Mouse (Mus musculus): ENCODE data around the gene Bach2. TPM values are rescaled to one million over a fixed set of nuclear protein-coding genes. Genes with fewer than 3 reads are reported as not detected.

Bach2 gene
- total RNA-seq, 2 experiments from 2014 or later = 15.1 to 16.1 TPM

DNA sequence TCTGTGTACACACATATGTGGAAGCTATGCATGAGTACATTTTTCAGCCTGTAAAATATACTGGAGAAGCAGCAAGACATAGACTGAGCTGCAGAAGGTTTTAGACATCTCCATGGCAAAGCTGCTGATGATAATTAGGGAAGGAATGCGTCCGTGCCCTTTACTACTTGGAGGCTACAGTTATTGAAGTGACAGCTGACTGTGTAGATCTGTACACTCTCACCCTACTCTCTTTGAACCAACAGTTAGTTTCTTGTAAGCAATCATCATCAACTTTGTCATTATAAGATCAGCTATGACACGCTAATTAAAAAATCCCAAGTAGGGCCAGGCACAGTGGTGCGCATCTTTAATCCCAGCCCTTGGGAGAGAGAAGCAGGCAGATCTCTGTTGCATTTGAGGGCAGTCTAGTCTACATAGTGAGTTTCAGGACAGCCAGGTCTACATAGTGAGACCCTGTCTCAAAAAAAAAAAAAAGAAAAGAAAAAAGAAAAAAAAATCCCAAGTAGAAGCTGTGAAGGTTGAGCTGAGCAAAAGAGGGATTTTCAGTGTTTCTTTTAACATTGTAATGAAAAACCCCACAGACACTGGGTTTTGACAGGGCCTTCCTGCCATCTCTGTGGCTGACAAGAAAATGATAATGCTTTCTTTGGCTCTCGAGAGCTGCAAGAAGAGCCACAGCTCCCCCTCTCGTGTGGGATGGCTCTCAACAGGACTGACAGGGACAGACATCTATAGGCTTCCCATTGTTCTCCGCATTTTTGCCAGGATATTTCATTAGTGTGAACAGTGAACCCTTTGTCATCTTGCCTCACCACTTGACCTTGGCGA lies 322.3 kb downstream of the Bach2 start:
- DNase-seq (ENCODE audit: low spot score in 2 of 2) = no peak

DNA sequence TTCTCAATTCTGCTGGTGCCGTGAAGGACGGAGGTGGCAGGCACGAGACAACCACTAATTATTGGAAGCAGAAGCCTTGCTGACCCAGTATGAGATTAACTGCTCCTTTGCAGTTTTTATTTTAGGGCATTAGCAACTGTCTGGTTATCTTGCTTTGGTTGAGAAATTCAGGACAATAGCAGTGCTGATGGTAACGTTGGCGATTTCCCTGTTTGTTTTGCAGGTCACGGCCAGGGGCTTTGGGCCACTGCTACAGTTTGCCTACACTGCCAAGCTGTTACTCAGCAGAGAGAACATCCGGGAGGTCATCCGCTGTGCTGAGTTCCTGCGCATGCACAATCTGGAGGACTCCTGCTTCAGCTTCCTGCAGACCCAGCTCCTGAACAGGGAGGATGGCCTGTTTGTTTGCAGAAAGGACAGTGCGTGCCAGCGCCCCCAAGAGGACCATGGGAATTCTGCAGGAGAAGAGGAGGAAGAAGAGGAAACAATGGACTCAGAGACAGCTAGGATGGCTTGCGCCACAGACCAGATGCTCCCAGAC lies 323.0 kb downstream of the Bach2 start:
- no peak for DNase-seq (ENCODE audit: low spot score in 2 of 2)

DNA sequence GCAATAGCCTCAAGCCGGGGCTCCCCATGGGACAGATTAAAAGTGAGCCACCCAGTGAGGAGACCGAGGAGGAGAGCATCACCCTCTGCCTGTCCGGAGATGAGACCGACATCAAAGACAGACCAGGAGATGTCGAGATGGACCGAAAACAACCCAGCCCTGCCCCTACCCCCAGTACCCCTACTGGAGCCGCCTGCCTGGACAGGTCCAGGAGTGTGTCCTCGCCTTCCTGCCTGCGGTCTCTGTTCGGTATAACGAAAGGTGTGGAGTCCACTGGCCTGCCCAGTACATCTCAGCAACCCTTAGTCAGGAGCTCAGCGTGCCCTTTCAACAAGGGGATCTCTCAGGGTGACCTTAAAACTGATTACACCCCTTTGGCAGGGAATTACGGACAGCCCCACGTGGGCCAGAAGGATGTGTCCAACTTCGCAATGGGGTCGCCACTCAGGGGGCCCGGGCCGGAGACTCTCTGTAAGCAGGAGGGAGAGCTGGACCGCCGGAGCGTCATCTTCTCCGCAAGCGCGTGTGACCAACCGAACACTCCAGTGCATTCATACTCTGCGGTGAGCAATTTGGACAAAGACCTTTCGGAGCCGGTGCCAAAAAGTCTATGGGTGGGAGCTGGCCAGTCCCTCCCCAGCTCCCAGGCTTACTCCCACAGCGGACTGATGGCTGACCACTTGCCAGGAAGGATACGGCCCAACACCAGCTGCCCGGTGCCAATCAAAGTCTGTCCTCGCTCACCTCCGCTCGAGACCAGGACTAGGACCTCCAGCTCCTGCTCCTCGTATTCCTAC lies 323.9 kb downstream of the Bach2 start:
- no peak for DNase-seq (ENCODE audit: low spot score in 2 of 2)

DNA sequence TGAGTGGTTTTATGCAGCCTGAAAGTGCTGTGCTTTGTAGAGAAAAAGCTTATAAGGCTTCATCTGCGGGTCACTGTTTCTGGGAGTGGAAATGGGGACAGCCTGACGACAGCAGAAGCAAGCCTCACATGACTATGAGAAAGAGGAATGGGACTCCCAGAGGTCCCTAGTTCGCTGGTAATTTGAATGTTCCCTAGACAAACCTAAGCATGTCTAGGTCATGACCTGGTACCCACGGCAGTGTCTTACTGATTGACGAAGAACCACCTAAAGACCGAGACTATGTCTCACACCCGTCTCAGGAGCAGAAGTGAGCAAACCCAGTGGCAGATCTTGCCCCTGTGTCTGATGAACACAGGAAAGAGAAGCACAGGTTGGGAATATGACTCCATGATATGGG lies 325.8 kb downstream of the Bach2 start:
- no peak for DNase-seq (ENCODE audit: low spot score in 2 of 2)

DNA sequence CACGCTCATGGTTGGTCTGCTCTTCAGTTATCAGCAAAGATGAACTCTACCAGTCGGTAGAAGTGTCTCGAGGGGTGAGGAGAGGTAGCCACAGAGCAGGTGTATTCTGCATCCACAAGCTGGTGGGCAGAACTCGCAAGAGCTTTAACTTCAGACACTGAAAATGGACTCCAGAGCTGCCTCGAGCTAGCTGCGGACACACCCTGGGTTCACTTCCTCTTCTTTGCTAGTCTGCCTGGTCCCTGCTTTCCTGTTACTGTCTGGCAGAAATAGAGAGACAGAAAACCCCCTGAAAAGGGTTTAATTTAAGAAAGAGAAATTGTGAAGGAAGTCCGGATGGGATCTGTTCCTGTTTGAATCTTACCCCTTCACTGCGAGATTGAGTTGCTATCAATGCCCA lies 326.3 kb downstream of the Bach2 start:
- no peak for DNase-seq (ENCODE audit: low spot score in 2 of 2)

DNA sequence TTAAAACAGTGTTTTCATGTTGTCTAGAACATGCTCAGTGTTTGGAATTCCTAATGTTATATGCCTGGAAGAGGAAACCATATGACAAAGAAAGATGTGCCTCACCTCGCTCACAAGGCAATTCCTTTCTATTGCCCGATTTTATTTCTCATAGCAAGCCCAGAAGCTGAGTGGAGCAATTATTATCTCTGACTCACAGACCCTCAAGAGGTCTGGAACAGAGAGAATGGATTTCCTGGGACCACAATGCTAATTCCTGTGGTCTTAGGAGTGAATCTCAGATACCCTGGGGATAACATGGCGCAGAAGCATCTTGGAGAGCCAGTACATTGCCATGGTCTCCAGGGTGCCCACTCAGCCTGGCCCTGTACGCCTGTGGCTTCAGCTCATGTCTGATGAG lies 330.4 kb downstream of the Bach2 start:
- no peak for DNase-seq (ENCODE audit: low spot score in 2 of 2)

DNA sequence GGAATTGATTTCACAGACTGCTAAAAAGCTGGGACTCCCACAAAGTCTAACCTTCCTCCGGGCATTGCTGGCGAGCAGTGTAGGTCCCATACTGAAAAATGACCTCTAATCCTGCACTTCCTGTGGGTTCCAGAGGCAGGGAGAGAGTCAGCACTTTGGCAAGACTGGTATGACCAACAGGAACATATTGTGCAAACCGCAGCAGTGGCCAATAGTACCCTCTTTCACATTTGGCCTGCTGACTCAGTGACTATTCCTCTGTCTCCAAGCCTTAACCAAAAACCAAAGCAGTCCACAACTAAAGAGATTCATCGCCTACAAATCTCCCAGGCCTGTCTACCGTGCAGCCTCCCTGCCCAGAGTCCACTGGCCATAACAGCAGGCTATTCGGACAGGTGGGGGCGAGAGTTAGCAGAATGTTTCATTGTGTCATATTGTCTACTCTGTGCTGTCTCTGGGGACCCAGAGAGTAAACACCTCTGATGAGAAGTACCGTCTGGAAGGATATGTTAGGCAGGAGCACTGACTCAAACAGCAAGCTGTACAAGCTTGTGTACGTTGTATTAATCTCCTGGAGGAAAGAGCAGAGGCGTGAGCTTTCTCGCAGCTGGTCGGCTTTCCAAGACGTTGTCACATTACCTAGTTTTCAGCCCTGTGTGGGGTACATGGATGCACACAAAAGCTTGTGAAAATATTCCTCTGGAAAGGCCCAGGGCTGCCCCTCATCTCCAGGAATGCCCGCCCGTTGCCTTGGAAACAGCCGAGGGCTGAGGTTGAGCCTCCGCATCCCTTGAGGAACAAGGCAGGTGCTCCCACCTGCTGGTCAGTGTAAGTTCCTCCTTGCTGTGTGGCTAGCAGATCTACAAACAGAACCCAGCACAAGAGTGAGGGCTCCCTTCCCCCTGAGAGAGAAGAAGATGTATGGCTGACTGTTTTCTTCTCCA lies 331.7 kb downstream of the Bach2 start:
- no peak for DNase-seq (ENCODE audit: low spot score in 2 of 2)

DNA sequence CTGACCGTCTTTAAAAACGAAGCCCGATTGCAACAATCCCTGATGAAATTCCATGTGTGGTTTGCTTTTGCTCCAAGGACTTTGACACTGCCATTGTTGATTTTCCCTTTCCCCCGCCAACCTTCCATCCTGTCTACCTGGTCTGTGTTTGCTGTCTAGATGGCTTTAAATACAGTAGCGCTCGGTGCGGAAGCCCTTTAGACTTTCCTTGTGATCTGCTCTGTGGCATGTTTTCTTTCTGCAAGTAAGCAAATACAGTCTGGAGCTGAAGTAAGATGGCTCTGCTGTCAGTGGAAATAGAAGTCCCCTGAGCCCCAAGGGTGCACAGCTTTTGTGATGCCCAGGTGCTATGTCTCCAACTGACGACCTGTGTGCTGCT lies 332.3 kb downstream of the Bach2 start:
- no peak for DNase-seq (ENCODE audit: low spot score in 2 of 2)

DNA sequence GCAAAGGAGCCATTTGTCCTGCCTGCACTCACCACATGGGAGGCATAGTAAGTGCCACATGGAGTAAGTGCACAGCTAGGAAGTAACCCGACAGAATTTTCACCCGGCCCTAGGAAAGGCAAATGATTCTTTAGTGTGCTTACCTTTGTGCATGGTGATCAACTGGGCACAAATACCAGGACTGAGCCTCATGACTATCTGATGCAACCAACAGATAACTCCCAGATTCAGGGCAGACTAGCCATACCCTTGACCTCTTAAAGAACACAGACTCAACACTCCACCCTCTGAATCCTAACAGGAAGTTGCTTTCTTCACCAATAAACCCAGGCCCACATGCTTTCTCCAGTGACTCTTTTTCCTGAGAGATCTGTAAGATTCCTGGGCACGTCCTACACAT lies 332.8 kb downstream of the Bach2 start:
- DNase-seq (ENCODE audit: low spot score in 2 of 2) = no peak

DNA sequence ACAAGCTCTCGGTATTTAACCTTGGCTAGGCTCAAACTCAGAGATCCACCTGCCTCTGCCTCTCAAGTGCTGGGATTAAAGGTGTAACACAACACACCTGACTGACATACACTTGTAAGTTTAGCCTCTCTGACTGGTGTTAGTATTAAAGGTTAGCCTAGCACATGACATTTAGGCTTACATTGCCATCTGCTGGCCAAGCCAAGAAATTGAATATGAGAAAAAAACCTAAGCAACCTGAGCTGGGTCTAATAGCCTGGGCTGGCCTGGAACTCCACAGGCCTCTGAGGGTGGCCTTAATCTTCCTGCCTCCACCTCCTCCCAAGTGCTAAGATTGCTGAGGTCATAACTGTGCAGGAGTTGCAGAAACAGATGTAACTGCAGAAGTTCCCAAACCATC lies 333.5 kb downstream of the Bach2 start:
- DNase-seq (ENCODE audit: low spot score in 2 of 2) = no peak

DNA sequence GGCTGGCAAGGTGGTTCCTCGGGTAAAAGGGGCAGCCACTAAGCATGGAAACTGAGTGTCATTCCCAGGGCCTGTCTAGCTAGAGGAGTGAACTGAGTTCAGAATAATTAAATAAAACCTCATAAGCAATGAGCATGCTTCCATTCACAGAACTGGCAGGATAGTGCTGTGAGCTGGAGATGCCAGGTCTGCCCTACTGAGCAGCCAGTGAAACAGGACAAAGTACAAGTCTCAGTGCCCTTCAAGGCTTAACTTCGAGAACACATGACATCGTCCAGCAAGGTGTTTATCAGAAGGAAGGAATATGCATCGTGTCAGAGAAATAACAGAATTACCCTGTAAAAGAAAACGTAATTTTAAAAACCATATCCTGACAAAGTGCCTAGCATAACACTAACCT lies 335.0 kb downstream of the Bach2 start:
- DNase-seq (ENCODE audit: low spot score in 2 of 2) = no peak

DNA sequence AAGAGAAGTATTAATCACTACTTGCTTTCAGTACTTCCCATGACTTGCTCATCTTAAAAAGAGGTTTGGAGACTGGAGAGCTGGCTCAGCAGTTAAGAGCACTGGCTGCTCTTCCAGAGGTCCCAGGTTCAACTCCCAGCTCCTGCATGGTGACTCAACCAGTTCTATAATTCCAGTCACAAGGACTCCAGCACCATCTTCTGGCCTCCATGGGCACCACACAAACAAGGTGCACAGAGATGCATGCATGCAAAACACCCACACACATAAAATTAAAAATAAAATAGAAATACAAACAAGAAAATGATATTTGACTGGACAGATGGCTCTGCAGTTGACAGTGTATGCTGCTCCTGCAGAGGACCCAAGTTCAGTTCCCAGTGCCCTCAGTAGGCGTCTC lies 336.0 kb downstream of the Bach2 start:
- DNase-seq (ENCODE audit: low spot score in 2 of 2) = no peak

DNA sequence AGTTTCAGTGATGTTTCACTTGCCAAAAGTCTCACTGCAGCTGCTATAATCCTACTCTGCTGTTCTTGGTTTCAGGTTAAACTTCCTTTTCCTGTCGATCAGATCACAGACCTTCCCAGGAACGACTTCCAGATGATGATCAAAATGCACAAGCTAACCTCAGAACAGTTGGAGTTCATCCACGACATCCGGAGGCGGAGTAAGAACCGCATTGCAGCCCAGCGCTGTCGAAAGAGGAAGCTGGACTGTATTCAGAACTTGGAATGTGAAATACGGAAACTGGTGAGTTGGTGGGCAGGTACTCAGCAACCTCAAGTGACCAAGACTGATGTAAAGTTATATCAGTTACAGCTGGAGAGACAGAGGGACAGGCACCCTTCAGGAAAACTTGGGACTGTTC lies 336.6 kb downstream of the Bach2 start:
- DNase-seq (ENCODE audit: low spot score in 2 of 2) = no peak

DNA sequence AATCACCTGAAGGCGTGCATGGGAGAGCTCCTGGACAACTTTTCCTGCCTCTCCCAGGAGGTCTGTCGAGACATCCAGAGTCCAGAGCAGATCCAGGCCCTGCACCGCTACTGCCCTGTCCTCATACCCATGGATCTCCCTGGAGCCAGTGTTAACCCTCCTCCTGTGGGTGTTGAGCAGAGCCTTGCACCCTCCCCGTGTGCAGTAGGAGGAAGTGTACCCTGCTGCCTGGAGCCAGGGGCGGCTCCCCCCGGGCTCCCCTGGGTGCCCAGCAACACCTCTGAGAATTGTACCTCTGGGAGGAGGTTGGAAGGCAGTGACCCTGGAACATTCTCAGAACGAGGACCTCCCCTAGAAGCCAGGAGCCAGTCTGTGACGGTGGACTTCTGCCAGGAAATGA lies 341.2 kb downstream of the Bach2 start:
- DNase-seq (ENCODE audit: low spot score in 2 of 2) = no peak

DNA sequence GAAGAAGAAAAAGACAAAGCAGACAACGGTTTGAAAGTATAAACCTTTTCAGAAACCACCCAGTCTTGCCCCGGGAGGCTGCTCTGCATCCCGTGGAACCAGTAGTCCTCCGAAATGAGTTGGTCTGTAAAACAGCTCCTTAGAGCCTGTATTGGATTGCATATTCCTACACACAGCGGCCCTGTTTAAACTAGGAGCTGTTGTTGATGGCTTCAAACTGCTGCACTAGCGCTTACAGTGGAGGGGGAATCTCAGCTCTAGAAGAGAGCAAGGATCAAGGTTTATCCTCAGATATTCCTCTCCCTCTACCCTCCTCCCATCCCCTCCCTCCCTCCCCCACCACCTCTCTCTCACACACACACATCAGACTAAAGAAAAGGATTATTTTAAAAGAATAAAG lies 345.6 kb downstream of the Bach2 start:
- DNase-seq (ENCODE audit: low spot score in 2 of 2) = no peak

DNA sequence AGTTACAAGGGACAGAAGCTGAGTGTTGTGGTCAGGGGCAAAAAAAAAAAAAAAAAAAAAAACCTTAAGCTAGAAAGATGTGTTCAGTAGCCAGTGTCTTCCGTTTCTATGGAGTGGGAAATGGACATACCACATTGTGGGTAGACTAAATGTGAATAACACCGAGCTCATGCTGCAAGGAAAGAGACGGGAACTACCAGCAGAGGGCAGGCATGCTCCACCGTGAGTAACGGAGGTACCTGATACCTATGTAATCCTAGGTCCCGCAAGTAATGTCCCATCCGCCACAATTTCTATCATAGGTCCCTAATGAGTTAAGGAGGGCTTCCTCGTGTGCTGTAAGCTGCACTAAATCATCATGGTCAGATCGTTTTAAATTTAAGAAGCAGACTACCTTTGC lies 348.0 kb downstream of the Bach2 start:
- DNase-seq (ENCODE audit: low spot score in 2 of 2) = peak in 1 of 2 experiments; percentile 33

DNA sequence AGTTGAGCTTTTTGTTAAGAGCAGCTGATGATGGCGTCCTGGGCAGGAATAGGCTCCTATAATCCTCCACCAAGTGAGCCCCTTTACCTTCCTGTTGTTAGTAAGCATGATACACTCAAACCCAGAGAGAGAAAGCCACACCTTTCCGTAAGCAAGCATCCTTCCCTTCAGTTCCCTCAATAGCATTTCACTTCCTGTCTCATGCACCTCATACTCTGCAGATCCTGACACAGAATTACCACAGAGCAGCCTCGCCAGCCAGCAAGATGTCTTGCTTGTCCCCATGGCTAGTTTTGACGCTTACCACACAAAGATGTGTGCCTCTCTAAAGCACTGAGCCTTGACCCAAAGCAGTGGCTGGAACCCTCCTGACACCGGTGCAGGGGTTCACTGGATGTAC lies 348.9 kb downstream of the Bach2 start:
- DNase-seq (ENCODE audit: low spot score in 2 of 2) = no peak

DNA sequence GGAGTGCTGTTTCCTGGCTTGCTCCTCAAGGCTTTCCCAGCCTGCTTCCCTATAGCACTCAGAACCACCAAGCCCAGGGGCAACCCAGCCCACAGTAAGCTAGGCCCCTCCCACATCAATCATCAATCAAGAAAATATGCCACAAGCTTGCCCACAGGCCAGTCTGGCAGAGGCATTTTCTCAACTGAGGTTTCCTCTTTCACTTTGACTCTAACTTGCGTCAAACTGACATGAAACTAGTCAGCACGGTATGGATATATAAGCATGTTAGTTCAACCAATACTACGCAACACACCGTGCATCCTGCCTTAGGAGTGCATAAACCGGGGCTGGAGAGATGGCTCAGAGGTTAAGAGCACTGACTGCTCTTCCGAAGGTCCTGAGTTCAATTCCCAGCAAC lies 349.6 kb downstream of the Bach2 start:
- DNase-seq (ENCODE audit: low spot score in 2 of 2) = no peak

DNA sequence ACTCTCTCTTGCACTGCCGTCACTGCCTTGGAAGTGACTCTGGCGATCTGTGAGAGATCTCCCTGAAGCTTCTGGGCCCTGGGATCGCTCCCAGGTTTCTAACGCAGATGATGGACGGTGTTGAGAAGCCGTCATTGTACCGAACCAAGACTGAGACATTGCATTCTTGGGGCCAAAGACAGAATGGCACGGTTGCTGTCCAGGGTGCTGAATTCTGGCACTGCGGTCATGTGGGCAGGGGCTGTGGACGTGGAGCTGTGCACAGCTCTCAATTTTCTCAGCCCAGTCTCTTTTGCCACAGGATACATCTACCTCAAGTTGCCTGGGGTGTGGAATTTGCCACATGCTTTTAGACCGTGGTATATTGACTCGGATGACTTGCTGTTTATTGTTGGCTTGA lies 362.5 kb downstream of the Bach2 start:
- DNase-seq (ENCODE audit: low spot score in 2 of 2) = peak in 1 of 2 experiments; percentile 64

DNA sequence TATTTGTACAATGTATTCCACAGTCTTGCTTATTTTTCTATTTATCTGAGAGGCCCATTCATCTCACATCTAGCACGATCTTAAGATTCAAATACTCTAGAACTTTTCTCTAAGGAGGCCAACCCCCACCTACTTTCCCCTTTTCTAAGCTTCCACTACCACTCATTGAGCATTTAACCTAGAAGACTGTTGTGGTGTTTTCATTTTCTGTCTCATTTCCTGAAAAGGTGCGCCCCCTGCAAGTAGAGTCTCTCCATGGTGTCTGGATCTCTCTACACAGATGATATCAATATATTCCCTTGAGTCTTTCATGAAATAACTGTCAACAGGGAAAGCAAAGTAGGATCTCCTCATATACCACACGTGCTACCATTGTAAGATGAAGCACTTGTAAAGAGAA lies 364.1 kb downstream of the Bach2 start, which contains the start of gene Gja10:
Gja10 (minus strand) TSS at position 101 of the 400 bp plus-strand sequence.
- no peak for DNase-seq (ENCODE audit: low spot score in 2 of 2)

Data from gastrocnemius, postnatal 4 days (tissue).